Mouse (Mus musculus): ENCODE data around the gene Lactb. TPM values are rescaled to one million over a fixed set of nuclear protein-coding genes. Genes with fewer than 3 reads are reported as not detected.
A peak's percentile ranks its signal among the peaks of the same experiment; 100 is the strongest.

Lactb gene
- 12.6 and 19.1 TPM in 2 replicates for polyA plus RNA-seq (2012; rRNA removed)

- no peaks in the 10 kb centered on the region for H3K36me3 ChIP-seq (ENCODE audit: control insufficient read depth, insufficient read depth, low read length)
- TF ChIP-seq POLR2A (IDR thresholded peaks at IDR 0.05; ENCODE audit: control insufficient read depth, extremely low read depth, insufficient read depth, low read length, poor library complexity): no peak
- TF ChIP-seq CTCF (IDR thresholded peaks at IDR 0.05; ENCODE audit: borderline replicate concordance, control insufficient read depth, extremely low read depth, insufficient read depth, low read length, poor library complexity): no peak
- H3K4me1 ChIP-seq (replicated peaks; ENCODE audit: control insufficient read depth, insufficient read depth, low read length): no peaks in the 10 kb centered on the region
- H3K27ac ChIP-seq (ENCODE audit: control insufficient read depth, insufficient read depth, low read length): no peak within 1 kb of the TSS
- 1% methylated on average over 31 of the region's 32 CpGs for WGBS
- peak within 1 kb of the TSS; percentile 84 for H3K4me3 ChIP-seq (ENCODE audit: control insufficient read depth, insufficient read depth, low read length)
- H3K27me3 ChIP-seq (ENCODE audit: control insufficient read depth, insufficient read depth, low read length): no peaks in the 10 kb centered on the region
- DNase-seq: peak; percentile 97
These were observed at the start of gene Lactb for GRCm38 (mm10) chr9:66975239-66975645. TSS of gene Lactb (minus strand) at chr9:66975484.

GRCm38 (mm10) chr9:67023371-67023770 is 48.1 kb upstream of the Lactb start:
- Histone ChIP-seq H3K27ac (ENCODE audit: control insufficient read depth, insufficient read depth, low read length) (no peak overlapping the region), H3K4me3 (ENCODE audit: control insufficient read depth, insufficient read depth, low read length) (no peak overlapping the region), H3K36me3 (ENCODE audit: control insufficient read depth, insufficient read depth, low read length) (peaks cover 19% of the 10 kb centered on the region; the same call in 1 of the 2 replicates), H3K27me3 (ENCODE audit: control insufficient read depth, insufficient read depth, low read length) (no peaks in the 10 kb centered on the region), H3K4me1 (replicated peaks; ENCODE audit: control insufficient read depth, insufficient read depth, low read length) (peaks cover 7% of the 10 kb centered on the region)
- 97% methylated on average over 9 of the region's 9 CpGs for WGBS
- DNase-seq: no peak
- no peak for TF ChIP-seq CTCF (IDR thresholded peaks at IDR 0.05; ENCODE audit: borderline replicate concordance, control insufficient read depth, extremely low read depth, insufficient read depth, low read length, poor library complexity)
- no peak for TF ChIP-seq POLR2A (IDR thresholded peaks at IDR 0.05; ENCODE audit: control insufficient read depth, extremely low read depth, insufficient read depth, low read length, poor library complexity)

- 0 out of 2 replicates have a peak, but pooled peaks cover 6% of the 10 kb centered on the region for H3K36me3 ChIP-seq (ENCODE audit: control insufficient read depth, insufficient read depth, low read length)
- H3K4me1 ChIP-seq (replicated peaks; ENCODE audit: control insufficient read depth, insufficient read depth, low read length): peaks cover 10% of the 10 kb centered on the region
- no peaks in the 10 kb centered on the region for H3K27me3 ChIP-seq (ENCODE audit: control insufficient read depth, insufficient read depth, low read length)
- no peak for TF ChIP-seq CTCF (IDR thresholded peaks at IDR 0.05; ENCODE audit: borderline replicate concordance, control insufficient read depth, extremely low read depth, insufficient read depth, low read length, poor library complexity)
- no peak for TF ChIP-seq POLR2A (IDR thresholded peaks at IDR 0.05; ENCODE audit: control insufficient read depth, extremely low read depth, insufficient read depth, low read length, poor library complexity)
- no peak overlapping the region for H3K4me3 ChIP-seq (ENCODE audit: control insufficient read depth, insufficient read depth, low read length)
- no peak overlapping the region for H3K27ac ChIP-seq (ENCODE audit: control insufficient read depth, insufficient read depth, low read length)
- 44% methylated on average over 2 of the region's 2 CpGs for WGBS
- DNase-seq: no peak
These were observed 44.8 kb upstream of the Lactb start for GRCm38 (mm10) chr9:67020063-67020462.

DNA sequence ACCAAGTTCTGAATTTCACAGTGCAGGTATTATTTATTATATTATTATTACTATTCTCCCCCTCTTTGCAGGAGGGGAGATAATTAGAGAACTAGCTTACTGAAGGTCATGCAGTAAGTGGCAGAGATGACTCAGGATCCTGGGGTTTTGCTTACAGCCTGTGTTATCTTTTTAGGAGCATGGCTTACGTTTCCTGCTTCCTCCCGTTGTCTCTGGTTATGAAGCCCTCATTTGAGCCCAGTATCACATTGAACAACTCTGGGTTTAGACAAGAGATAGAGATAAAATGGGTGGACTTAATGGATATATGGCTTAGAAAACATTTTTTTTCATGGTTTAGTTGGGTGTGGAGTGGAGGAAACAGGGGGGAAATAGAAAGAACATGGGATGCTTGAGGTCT is 38.2 kb upstream of the Lactb start:
- no peak overlapping the region for H3K27ac ChIP-seq (ENCODE audit: control insufficient read depth, insufficient read depth, low read length)
- no peak for TF ChIP-seq CTCF (IDR thresholded peaks at IDR 0.05; ENCODE audit: borderline replicate concordance, control insufficient read depth, extremely low read depth, insufficient read depth, low read length, poor library complexity)
- 24% methylated on average over 2 of the region's 2 CpGs for WGBS
- H3K27me3 ChIP-seq (ENCODE audit: control insufficient read depth, insufficient read depth, low read length): no peaks in the 10 kb centered on the region
- DNase-seq: no peak
- H3K4me1 ChIP-seq (replicated peaks; ENCODE audit: control insufficient read depth, insufficient read depth, low read length): peaks cover 4% of the 10 kb centered on the region; the same call in 1 of the 2 replicates
- no peak overlapping the region for H3K4me3 ChIP-seq (ENCODE audit: control insufficient read depth, insufficient read depth, low read length)
- no peaks in the 10 kb centered on the region for H3K36me3 ChIP-seq (ENCODE audit: control insufficient read depth, insufficient read depth, low read length)

DNA sequence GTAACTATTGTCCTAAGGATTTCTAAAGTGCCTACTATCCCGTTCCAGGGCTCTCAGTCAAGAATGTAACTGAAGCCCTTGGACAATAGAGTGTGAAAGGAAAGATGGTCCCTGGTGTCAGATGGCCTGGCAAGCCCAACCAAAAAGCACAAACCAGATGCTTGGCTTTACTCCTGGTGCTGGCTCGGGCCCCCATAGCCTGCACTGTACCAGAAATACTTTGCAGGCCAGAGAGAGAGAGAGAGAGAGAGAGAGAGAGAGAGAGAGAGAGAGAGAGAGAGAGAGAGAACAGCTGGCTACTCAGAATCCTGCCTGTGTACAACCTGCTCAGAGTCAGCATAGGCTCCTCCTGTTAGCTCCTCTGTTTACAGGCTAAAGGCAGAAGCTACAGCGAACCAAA is 37.2 kb upstream of the Lactb start:
- Histone ChIP-seq H3K4me1 (replicated peaks; ENCODE audit: control insufficient read depth, insufficient read depth, low read length) (no peaks in the 10 kb centered on the region), H3K27me3 (ENCODE audit: control insufficient read depth, insufficient read depth, low read length) (no peaks in the 10 kb centered on the region), H3K36me3 (ENCODE audit: control insufficient read depth, insufficient read depth, low read length) (no peaks in the 10 kb centered on the region), H3K27ac (ENCODE audit: control insufficient read depth, insufficient read depth, low read length) (no peak overlapping the region), H3K4me3 (ENCODE audit: control insufficient read depth, insufficient read depth, low read length) (no peak overlapping the region)
- no peak for DNase-seq
- TF ChIP-seq CTCF (IDR thresholded peaks at IDR 0.05; ENCODE audit: borderline replicate concordance, control insufficient read depth, extremely low read depth, insufficient read depth, low read length, poor library complexity) (no peak), POLR2A (IDR thresholded peaks at IDR 0.05; ENCODE audit: control insufficient read depth, extremely low read depth, insufficient read depth, low read length, poor library complexity) (no peak)
- WGBS: 91% methylated on average over 3 of the region's 3 CpGs

DNA sequence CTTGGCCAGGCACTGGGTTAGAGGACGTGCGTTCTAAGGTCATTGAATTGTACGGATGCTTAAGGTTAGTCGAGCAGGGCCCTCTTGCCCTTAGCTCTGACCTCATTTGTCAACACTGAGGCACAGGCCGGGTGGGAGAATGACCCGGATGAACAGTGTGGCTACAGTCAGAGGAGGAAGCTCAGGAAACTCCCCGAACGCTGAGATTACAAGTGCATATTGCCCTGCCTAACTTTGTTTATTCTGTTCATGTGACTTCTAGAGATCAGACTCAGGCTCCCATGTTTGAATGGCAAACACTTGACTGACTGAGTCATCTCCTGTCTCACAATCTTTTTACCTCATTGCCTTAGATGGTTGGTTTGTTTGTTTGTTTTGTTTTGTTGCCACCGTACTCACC is 36.2 kb upstream of the Lactb start:
- H3K27me3 ChIP-seq (ENCODE audit: control insufficient read depth, insufficient read depth, low read length): no peaks in the 10 kb centered on the region
- no peaks in the 10 kb centered on the region for H3K4me1 ChIP-seq (replicated peaks; ENCODE audit: control insufficient read depth, insufficient read depth, low read length)
- DNase-seq: no peak
- WGBS: 89% methylated on average over 9 of the region's 9 CpGs
- no peak overlapping the region for H3K4me3 ChIP-seq (ENCODE audit: control insufficient read depth, insufficient read depth, low read length)
- TF ChIP-seq POLR2A (IDR thresholded peaks at IDR 0.05; ENCODE audit: control insufficient read depth, extremely low read depth, insufficient read depth, low read length, poor library complexity) (no peak), CTCF (IDR thresholded peaks at IDR 0.05; ENCODE audit: borderline replicate concordance, control insufficient read depth, extremely low read depth, insufficient read depth, low read length, poor library complexity) (no peak)
- H3K27ac ChIP-seq (ENCODE audit: control insufficient read depth, insufficient read depth, low read length): no peak overlapping the region
- H3K36me3 ChIP-seq (ENCODE audit: control insufficient read depth, insufficient read depth, low read length): no peaks in the 10 kb centered on the region

DNA sequence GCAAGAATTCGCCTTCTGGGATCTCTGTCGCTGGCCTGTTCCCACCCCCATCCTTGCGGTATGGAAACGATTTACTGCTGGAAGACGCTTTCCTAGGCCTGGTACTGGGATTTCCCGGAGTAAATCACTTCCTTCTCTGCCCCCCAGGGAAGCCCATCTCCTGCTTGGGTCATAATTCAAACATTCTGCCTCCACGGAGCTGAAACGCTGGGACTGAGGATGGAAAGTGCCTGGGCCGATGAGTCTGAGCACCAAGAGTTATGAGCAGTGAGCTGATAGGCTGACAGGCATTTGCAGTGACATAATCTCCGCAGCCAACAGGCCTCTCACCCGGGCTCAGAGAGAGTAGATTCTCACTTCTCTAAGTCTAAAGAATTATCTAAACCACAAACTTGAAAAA is 33.5 kb upstream of the Lactb start:
- no peaks in the 10 kb centered on the region for H3K36me3 ChIP-seq (ENCODE audit: control insufficient read depth, insufficient read depth, low read length)
- no peak overlapping the region for H3K4me3 ChIP-seq (ENCODE audit: control insufficient read depth, insufficient read depth, low read length)
- TF ChIP-seq POLR2A (IDR thresholded peaks at IDR 0.05; ENCODE audit: control insufficient read depth, extremely low read depth, insufficient read depth, low read length, poor library complexity) (no peak), CTCF (IDR thresholded peaks at IDR 0.05; ENCODE audit: borderline replicate concordance, control insufficient read depth, extremely low read depth, insufficient read depth, low read length, poor library complexity) (no peak)
- no peaks in the 10 kb centered on the region for H3K27me3 ChIP-seq (ENCODE audit: control insufficient read depth, insufficient read depth, low read length)
- H3K27ac ChIP-seq (ENCODE audit: control insufficient read depth, insufficient read depth, low read length): no peak overlapping the region
- no peak for DNase-seq
- no peaks in the 10 kb centered on the region for H3K4me1 ChIP-seq (replicated peaks; ENCODE audit: control insufficient read depth, insufficient read depth, low read length)
- WGBS: 82% methylated on average over 11 of the region's 11 CpGs

Measured in thymus, adult 2 months (tissue).